Mouse (Mus musculus): ENCODE results near the gene Eif4e. TPM values are rescaled to one million over a fixed set of nuclear protein-coding genes. Genes with fewer than 3 reads are reported as not detected.
"Not testable (repeated sequence)": the region's sequence is repeated elsewhere in the genome, so short reads cannot be mapped to it uniquely, and the experiment has no call there.

Gene Eif4e
- polyA plus RNA-seq, 1 experiment from 2014 or later: 356 TPM

DNA sequence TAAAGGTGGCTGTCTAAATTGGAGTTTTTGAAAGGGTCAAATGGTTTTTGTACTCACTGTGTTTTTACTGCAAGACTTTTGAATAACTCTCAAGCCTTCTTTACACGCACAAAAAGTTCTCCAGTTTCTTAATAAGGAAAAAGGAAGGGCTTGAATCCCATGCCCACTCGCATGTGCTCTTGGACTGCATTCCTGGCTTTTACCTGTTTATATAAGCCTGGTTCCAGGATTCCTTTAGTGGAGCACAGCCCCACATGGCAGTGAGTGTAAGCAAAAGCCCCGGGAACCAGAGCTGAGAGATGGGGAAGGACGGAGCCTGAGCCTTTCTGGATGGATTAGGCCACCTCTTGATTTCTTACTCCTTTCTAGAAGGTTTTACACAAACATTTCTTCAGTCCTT lies 23.1 kb downstream of the Eif4e start:
- H3K27me3 ChIP-seq: no peaks in the 10 kb centered on the region
- no peak overlapping the region for H3K4me2 ChIP-seq
- H3K4me3 ChIP-seq (replicated peaks): no peak overlapping the region
- no peaks in the 10 kb centered on the region for H3K9me3 ChIP-seq (replicated peaks)
- 86% methylated on average over 4 of the region's 4 CpGs for WGBS
- peaks cover 48% of the 10 kb centered on the region for H3K36me3 ChIP-seq
- no peak overlapping the region for H3K27ac ChIP-seq
- H3K9ac ChIP-seq: no peak overlapping the region
- no peak for ATAC-seq (replicated peaks; ENCODE audit: low FRiP score)
- no peaks in the 10 kb centered on the region for H3K4me1 ChIP-seq

GRCm38 (mm10) chr3:138550336-138551123 lies 24.6 kb downstream of the Eif4e start:
- Histone ChIP-seq H3K36me3 (peaks cover 56% of the 10 kb centered on the region), H3K9me3 (replicated peaks) (no peaks in the 10 kb centered on the region), H3K4me3 (replicated peaks) (no peak overlapping the region), H3K4me2 (no peak overlapping the region), H3K27ac (no peak overlapping the region), H3K9ac (no peak overlapping the region), H3K27me3 (no peaks in the 10 kb centered on the region), H3K4me1 (no peaks in the 10 kb centered on the region)
- WGBS: 90% methylated on average over 19 of the region's 19 CpGs
- no peak for ATAC-seq (replicated peaks; ENCODE audit: low FRiP score)

- H3K4me1 ChIP-seq: not testable (repeated sequence)
- H3K36me3 ChIP-seq: peaks cover 70% of the 10 kb centered on the region
- WGBS: 92% methylated on average over 8 of the region's 8 CpGs
Measured at GRCm38 (mm10) chr3:138555279-138555678, 29.3 kb downstream of the Eif4e start.

GRCm38 (mm10) chr3:138558529-138558928 lies 32.5 kb downstream of the Eif4e start:
- H3K4me2 ChIP-seq: no peak overlapping the region
- no peaks in the 10 kb centered on the region for H3K4me1 ChIP-seq
- H3K4me3 ChIP-seq (replicated peaks): no peak overlapping the region
- H3K27me3 ChIP-seq: no peaks in the 10 kb centered on the region
- no peak overlapping the region for H3K9ac ChIP-seq
- peaks cover 46% of the 10 kb centered on the region for H3K36me3 ChIP-seq
- 70% methylated on average over 4 of the region's 4 CpGs for WGBS
- H3K9me3 ChIP-seq (replicated peaks): no peaks in the 10 kb centered on the region
- ATAC-seq (replicated peaks; ENCODE audit: low FRiP score): peak; percentile 61; the same call in 1 of the 2 replicates
- no peak overlapping the region for H3K27ac ChIP-seq

More at GRCm38 (mm10) chr3:138555279-138555678, 29.3 kb downstream of the Eif4e start:
- not testable (repeated sequence) for H3K4me3 ChIP-seq (replicated peaks); H3K9ac ChIP-seq; H3K4me2 ChIP-seq; H3K9me3 ChIP-seq (replicated peaks); H3K27me3 ChIP-seq; ATAC-seq (replicated peaks; ENCODE audit: low FRiP score); H3K27ac ChIP-seq

- ATAC-seq (replicated peaks; ENCODE audit: low FRiP score): no peak
- H3K36me3 ChIP-seq: peaks cover 37% of the 10 kb centered on the region
- H3K4me1 ChIP-seq: no peaks in the 10 kb centered on the region
- no peak overlapping the region for H3K4me3 ChIP-seq (replicated peaks)
- H3K9ac ChIP-seq: no peak overlapping the region
- H3K4me2 ChIP-seq: no peak overlapping the region
- H3K9me3 ChIP-seq (replicated peaks): no peaks in the 10 kb centered on the region
- WGBS: 79% methylated on average over 5 of the region's 5 CpGs
- H3K27me3 ChIP-seq: no peaks in the 10 kb centered on the region
- no peak overlapping the region for H3K27ac ChIP-seq
Measured at GRCm38 (mm10) chr3:138560242-138560641, 34.3 kb downstream of the Eif4e start.

DNA sequence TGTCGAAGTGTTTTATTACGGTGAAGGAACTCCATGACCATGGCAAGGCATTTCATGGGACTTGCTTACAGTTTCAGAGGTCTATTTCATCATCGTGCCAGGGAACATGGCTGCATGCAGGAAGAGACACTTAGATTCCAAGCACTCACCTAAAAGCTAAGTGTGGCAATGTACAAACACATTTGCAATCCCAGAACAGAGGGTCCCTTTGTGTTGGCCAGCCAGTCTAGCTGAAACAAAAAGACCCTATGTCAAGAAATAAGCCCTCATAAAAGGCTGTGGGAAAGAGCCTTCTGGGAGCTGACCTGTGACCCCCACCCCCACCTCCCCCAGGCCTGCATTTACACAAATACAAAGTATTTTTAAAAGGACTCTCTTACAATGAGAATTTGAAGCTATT lies 34.9 kb downstream of the Eif4e start:
- Histone ChIP-seq H3K9ac (no peak overlapping the region), H3K36me3 (peaks cover 35% of the 10 kb centered on the region), H3K4me2 (no peak overlapping the region), H3K27me3 (no peaks in the 10 kb centered on the region), H3K27ac (no peak overlapping the region), H3K4me3 (replicated peaks) (no peak overlapping the region), H3K4me1 (no peaks in the 10 kb centered on the region), H3K9me3 (replicated peaks) (no peaks in the 10 kb centered on the region)
- 58% methylated on average over 3 of the region's 3 CpGs for WGBS
- ATAC-seq (replicated peaks; ENCODE audit: low FRiP score): no peak

GRCm38 (mm10) chr3:138578867-138579266 lies 52.9 kb downstream of the Eif4e start:
- H3K4me3 ChIP-seq (replicated peaks): no peak overlapping the region
- ATAC-seq (replicated peaks; ENCODE audit: low FRiP score): no peak
- 89% methylated on average over 10 of the region's 10 CpGs for WGBS
- no peaks in the 10 kb centered on the region for H3K36me3 ChIP-seq
- H3K9me3 ChIP-seq (replicated peaks): no peaks in the 10 kb centered on the region
- no peaks in the 10 kb centered on the region for H3K4me1 ChIP-seq
- no peak overlapping the region for H3K4me2 ChIP-seq
- no peak overlapping the region for H3K27ac ChIP-seq
- no peak overlapping the region for H3K9ac ChIP-seq
- H3K27me3 ChIP-seq: no peaks in the 10 kb centered on the region

GRCm38 (mm10) chr3:138586213-138586612 lies 60.2 kb downstream of the Eif4e start:
- Histone ChIP-seq H3K9me3 (replicated peaks) (no peaks in the 10 kb centered on the region), H3K36me3 (no peaks in the 10 kb centered on the region), H3K27ac (no peak overlapping the region), H3K27me3 (no peaks in the 10 kb centered on the region), H3K4me3 (replicated peaks) (no peak overlapping the region), H3K4me1 (no peaks in the 10 kb centered on the region), H3K9ac (no peak overlapping the region), H3K4me2 (no peak overlapping the region)
- ATAC-seq (replicated peaks; ENCODE audit: low FRiP score): no peak
- WGBS: 49% methylated on average over 7 of the region's 7 CpGs

- no peak overlapping the region for H3K9ac ChIP-seq
- H3K4me2 ChIP-seq: no peak overlapping the region
- H3K27me3 ChIP-seq: no peaks in the 10 kb centered on the region
- WGBS: 85% methylated on average over 4 of the region's 4 CpGs
- no peaks in the 10 kb centered on the region for H3K4me1 ChIP-seq
- no peaks in the 10 kb centered on the region for H3K36me3 ChIP-seq
- no peak for ATAC-seq (replicated peaks; ENCODE audit: low FRiP score)
- H3K27ac ChIP-seq: no peak overlapping the region
- no peaks in the 10 kb centered on the region for H3K9me3 ChIP-seq (replicated peaks)
- H3K4me3 ChIP-seq (replicated peaks): no peak overlapping the region
Measured at GRCm38 (mm10) chr3:138587137-138587536, 61.2 kb downstream of the Eif4e start.

DNA sequence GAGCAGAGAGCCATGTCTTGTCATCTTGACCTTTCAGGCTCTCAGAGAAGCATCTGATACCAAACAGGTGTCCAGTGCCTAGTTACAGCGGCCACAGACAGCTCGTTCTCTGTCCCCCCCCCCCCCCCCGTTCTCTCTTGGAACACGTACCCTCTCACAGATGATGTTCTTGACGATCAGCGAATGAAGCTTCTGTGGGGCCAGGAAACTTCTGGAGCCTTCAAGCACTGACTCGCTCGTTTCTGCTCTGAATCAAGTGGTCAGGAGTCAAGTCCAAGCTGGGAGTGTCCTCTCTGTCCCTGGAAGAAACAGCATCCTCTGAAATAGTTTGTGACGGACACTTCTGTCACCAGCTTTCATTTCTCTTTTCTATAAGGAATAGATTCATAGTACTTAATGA lies 62.0 kb downstream of the Eif4e start:
- Histone ChIP-seq H3K4me1 (no peaks in the 10 kb centered on the region), H3K4me3 (replicated peaks) (no peak overlapping the region), H3K4me2 (no peak overlapping the region), H3K36me3 (no peaks in the 10 kb centered on the region), H3K9ac (no peak overlapping the region), H3K27ac (no peak overlapping the region), H3K27me3 (no peaks in the 10 kb centered on the region), H3K9me3 (replicated peaks) (no peaks in the 10 kb centered on the region)
- WGBS: 58% methylated on average over 9 of the region's 9 CpGs
- no peak for ATAC-seq (replicated peaks; ENCODE audit: low FRiP score)

- Histone ChIP-seq H3K4me2 (no peak overlapping the region), H3K9me3 (replicated peaks) (no peaks in the 10 kb centered on the region), H3K9ac (no peak overlapping the region), H3K4me1 (no peaks in the 10 kb centered on the region), H3K27me3 (no peaks in the 10 kb centered on the region), H3K27ac (no peak overlapping the region), H3K4me3 (replicated peaks) (no peak overlapping the region), H3K36me3 (no peaks in the 10 kb centered on the region)
- WGBS: 93% methylated on average over 4 of the region's 4 CpGs
- no peak for ATAC-seq (replicated peaks; ENCODE audit: low FRiP score)
Measured at GRCm38 (mm10) chr3:138591002-138591401, 65.0 kb downstream of the Eif4e start.

DNA sequence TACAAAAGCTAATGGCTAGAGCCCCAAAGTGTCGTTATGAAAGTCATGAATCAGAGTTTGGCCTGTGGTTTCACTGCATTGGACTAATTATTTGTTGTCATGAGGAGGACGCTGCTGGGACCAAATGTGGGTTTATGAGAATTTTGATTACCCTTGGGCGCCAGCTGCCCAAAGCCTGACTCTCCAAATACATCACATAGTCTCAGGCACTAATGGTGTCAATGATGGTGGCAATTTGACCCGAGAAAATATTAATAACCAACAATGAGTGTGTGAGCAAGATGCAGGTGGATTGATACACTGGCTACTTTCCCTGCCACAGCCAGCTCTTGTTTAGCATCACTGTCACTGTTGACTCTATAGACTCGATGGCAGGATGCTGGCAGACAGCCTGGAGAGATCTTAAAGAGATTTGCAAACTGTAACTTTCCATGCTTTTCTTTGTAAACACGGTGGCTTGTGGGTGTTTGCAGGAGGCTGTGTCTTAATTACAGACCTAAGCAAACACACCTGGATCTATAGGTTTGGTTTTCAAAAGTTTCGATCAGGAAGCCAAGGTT lies 65.9 kb downstream of the Eif4e start:
- H3K4me1 ChIP-seq: no peaks in the 10 kb centered on the region
- H3K9ac ChIP-seq: no peak overlapping the region
- H3K4me2 ChIP-seq: no peak overlapping the region
- H3K4me3 ChIP-seq (replicated peaks): no peak overlapping the region
- no peaks in the 10 kb centered on the region for H3K27me3 ChIP-seq
- H3K27ac ChIP-seq: no peak overlapping the region
- no peaks in the 10 kb centered on the region for H3K36me3 ChIP-seq
- no peaks in the 10 kb centered on the region for H3K9me3 ChIP-seq (replicated peaks)
- 79% methylated on average over 7 of the region's 7 CpGs for WGBS
- ATAC-seq (replicated peaks; ENCODE audit: low FRiP score): no peak
